Mouse (Mus musculus) thymus, adult 2 months (tissue): ENCODE results near the gene Plod3.

Experiments
- CTCF ChIP-seq: fragments of 200-500 bp; IDR thresholded peaks from 2 replicates; pipeline ENCODE4 v1.5.1; 2012; ENCODE audit warnings: mild to moderate bottlenecking, control low read depth, low read length, moderate library complexity, borderline replicate concordance; ENCODE audit not compliant: control insufficient read depth, poor library complexity, insufficient read depth; ENCODE audit errors: extremely low read depth
- POLR2A ChIP-seq: fragments of 200-500 bp; IDR thresholded peaks from 2 replicates; pipeline ENCODE4 v1.6.1; 2012; ENCODE audit warnings: mild to moderate bottlenecking, low read length, control low read depth, moderate library complexity; ENCODE audit not compliant: control insufficient read depth, poor library complexity, insufficient read depth; ENCODE audit errors: extremely low read depth

- TF ChIP-seq CTCF (no peak), POLR2A (no peak)
These were observed 41.9 kb downstream of the Plod3 start for GRCm38 (mm10) chr5:137028561-137029272.
